Mouse (Mus musculus): ENCODE measurements around the gene Ylpm1. TPM values are rescaled to one million over a fixed set of nuclear protein-coding genes. Genes with fewer than 3 reads are reported as not detected.

Gene Ylpm1
- polyA plus RNA-seq, 1 experiment from 2014 or later, result 46.1 TPM

GRCm38 (mm10) chr12:85051218-85051617 lies 55.1 kb downstream of the Ylpm1 start:
- no peaks in the 10 kb centered on the region for H3K9me3 ChIP-seq (ENCODE audit: control insufficient read depth, low read length)
- WGBS, result 31% methylated on average over 6 of the region's 6 CpGs
- no peak for DNase-seq (ENCODE audit: low spot score)
- no peak overlapping the region for H3K27ac ChIP-seq (ENCODE audit: low read depth, low read length)
- H3K4me1 ChIP-seq (ENCODE audit: control insufficient read depth, insufficient read depth, low read length), result no peaks in the 10 kb centered on the region
- no peaks in the 10 kb centered on the region for H3K27me3 ChIP-seq (ENCODE audit: control insufficient read depth, insufficient read depth, low read length)
- H3K36me3 ChIP-seq (ENCODE audit: control insufficient read depth, insufficient read depth, low read length), result peaks cover 6% of the 10 kb centered on the region
- H3K9ac ChIP-seq (ENCODE audit: low read length), result no peak overlapping the region
- H3K4me2 ChIP-seq (ENCODE audit: low read depth), result no peak overlapping the region
- ATAC-seq (ENCODE audit: insufficient read depth, low FRiP score, low TSS enrichment), result no peak
- H3K4me3 ChIP-seq (ENCODE audit: low read depth, low read length), result no peak overlapping the region

- H3K4me2 ChIP-seq (ENCODE audit: low read depth), result no peak overlapping the region
- H3K27ac ChIP-seq (ENCODE audit: low read depth, low read length), result no peak overlapping the region
- H3K9ac ChIP-seq (ENCODE audit: low read length), result no peak overlapping the region
- no peaks in the 10 kb centered on the region for H3K27me3 ChIP-seq (ENCODE audit: control insufficient read depth, insufficient read depth, low read length)
- DNase-seq (ENCODE audit: low spot score) (no peak), ATAC-seq (ENCODE audit: insufficient read depth, low FRiP score, low TSS enrichment) (no peak)
- H3K9me3 ChIP-seq (ENCODE audit: control insufficient read depth, low read length), result no peaks in the 10 kb centered on the region
- H3K4me3 ChIP-seq (ENCODE audit: low read depth, low read length), result no peak overlapping the region
- H3K4me1 ChIP-seq (ENCODE audit: control insufficient read depth, insufficient read depth, low read length), result no peaks in the 10 kb centered on the region
- peaks cover 4% of the 10 kb centered on the region for H3K36me3 ChIP-seq (ENCODE audit: control insufficient read depth, insufficient read depth, low read length)
Observed at GRCm38 (mm10) chr12:85071043-85071442, 74.9 kb downstream of the Ylpm1 start.

- no peak for DNase-seq (ENCODE audit: low spot score)
- Histone ChIP-seq H3K27ac (ENCODE audit: low read depth, low read length) (no peak overlapping the region), H3K9ac (ENCODE audit: low read length) (no peak overlapping the region), H3K27me3 (ENCODE audit: control insufficient read depth, insufficient read depth, low read length) (no peaks in the 10 kb centered on the region), H3K4me1 (ENCODE audit: control insufficient read depth, insufficient read depth, low read length) (no peaks in the 10 kb centered on the region), H3K36me3 (ENCODE audit: control insufficient read depth, insufficient read depth, low read length) (peaks cover 3% of the 10 kb centered on the region; the same call in 1 of the 2 replicates), H3K4me3 (ENCODE audit: low read depth, low read length) (no peak overlapping the region), H3K4me2 (ENCODE audit: low read depth) (no peak overlapping the region), H3K9me3 (ENCODE audit: control insufficient read depth, low read length) (no peaks in the 10 kb centered on the region)
- ATAC-seq (ENCODE audit: insufficient read depth, low FRiP score, low TSS enrichment), result no peak
- 92% methylated on average over 3 of the region's 3 CpGs for WGBS
Observed at GRCm38 (mm10) chr12:85077100-85077499, 81.0 kb downstream of the Ylpm1 start.

GRCm38 (mm10) chr12:85084257-85084656 lies 88.1 kb downstream of the Ylpm1 start:
- Histone ChIP-seq H3K4me1 (ENCODE audit: control insufficient read depth, insufficient read depth, low read length) (no peaks in the 10 kb centered on the region), H3K9me3 (ENCODE audit: control insufficient read depth, low read length) (no peaks in the 10 kb centered on the region), H3K4me2 (ENCODE audit: low read depth) (no peak overlapping the region), H3K4me3 (ENCODE audit: low read depth, low read length) (no peak overlapping the region), H3K27ac (ENCODE audit: low read depth, low read length) (no peak overlapping the region), H3K36me3 (ENCODE audit: control insufficient read depth, insufficient read depth, low read length) (peaks cover 2% of the 10 kb centered on the region; the same call in 1 of the 2 replicates), H3K27me3 (ENCODE audit: control insufficient read depth, insufficient read depth, low read length) (no peaks in the 10 kb centered on the region), H3K9ac (ENCODE audit: low read length) (no peak overlapping the region)
- no peak for DNase-seq (ENCODE audit: low spot score)
- ATAC-seq (ENCODE audit: insufficient read depth, low FRiP score, low TSS enrichment), result no peak
- 96% methylated on average over 2 of the region's 2 CpGs for WGBS

GRCm38 (mm10) chr12:85084941-85085340 lies 88.8 kb downstream of the Ylpm1 start:
- Histone ChIP-seq H3K4me2 (ENCODE audit: low read depth) (no peak overlapping the region), H3K27me3 (ENCODE audit: control insufficient read depth, insufficient read depth, low read length) (no peaks in the 10 kb centered on the region), H3K36me3 (ENCODE audit: control insufficient read depth, insufficient read depth, low read length) (peaks cover 2% of the 10 kb centered on the region; the same call in 1 of the 2 replicates), H3K9me3 (ENCODE audit: control insufficient read depth, low read length) (no peaks in the 10 kb centered on the region), H3K27ac (ENCODE audit: low read depth, low read length) (no peak overlapping the region), H3K9ac (ENCODE audit: low read length) (no peak overlapping the region), H3K4me3 (ENCODE audit: low read depth, low read length) (no peak overlapping the region), H3K4me1 (ENCODE audit: control insufficient read depth, insufficient read depth, low read length) (no peaks in the 10 kb centered on the region)
- DNase-seq (ENCODE audit: low spot score) (no peak), ATAC-seq (ENCODE audit: insufficient read depth, low FRiP score, low TSS enrichment) (no peak)
- WGBS, result 94% methylated on average over 4 of the region's 4 CpGs

- DNase-seq (ENCODE audit: low spot score) (no peak), ATAC-seq (ENCODE audit: insufficient read depth, low FRiP score, low TSS enrichment) (no peak)
- Histone ChIP-seq H3K4me3 (ENCODE audit: low read depth, low read length) (no peak overlapping the region), H3K9me3 (ENCODE audit: control insufficient read depth, low read length) (no peaks in the 10 kb centered on the region), H3K9ac (ENCODE audit: low read length) (no peak overlapping the region), H3K27me3 (ENCODE audit: control insufficient read depth, insufficient read depth, low read length) (no peaks in the 10 kb centered on the region), H3K27ac (ENCODE audit: low read depth, low read length) (no peak overlapping the region), H3K4me1 (ENCODE audit: control insufficient read depth, insufficient read depth, low read length) (no peaks in the 10 kb centered on the region), H3K36me3 (ENCODE audit: control insufficient read depth, insufficient read depth, low read length) (peaks cover 2% of the 10 kb centered on the region; the same call in 1 of the 2 replicates), H3K4me2 (ENCODE audit: low read depth) (no peak overlapping the region)
- 69% methylated on average over 12 of the region's 12 CpGs for WGBS
Observed at GRCm38 (mm10) chr12:85087845-85088244, 91.7 kb downstream of the Ylpm1 start.

GRCm38 (mm10) chr12:85091190-85091589 lies 95.1 kb downstream of the Ylpm1 start:
- DNase-seq (ENCODE audit: low spot score), result no peak
- Histone ChIP-seq H3K4me2 (ENCODE audit: low read depth) (no peak overlapping the region), H3K27me3 (ENCODE audit: control insufficient read depth, insufficient read depth, low read length) (no peaks in the 10 kb centered on the region), H3K9me3 (ENCODE audit: control insufficient read depth, low read length) (no peaks in the 10 kb centered on the region), H3K27ac (ENCODE audit: low read depth, low read length) (no peak overlapping the region), H3K4me3 (ENCODE audit: low read depth, low read length) (no peak overlapping the region), H3K4me1 (ENCODE audit: control insufficient read depth, insufficient read depth, low read length) (0 out of 2 replicates have a peak, but pooled peaks cover 3% of the 10 kb centered on the region), H3K36me3 (ENCODE audit: control insufficient read depth, insufficient read depth, low read length) (peaks cover 4% of the 10 kb centered on the region), H3K9ac (ENCODE audit: low read length) (no peak overlapping the region)
- WGBS, result 87% methylated on average over 3 of the region's 3 CpGs
- ATAC-seq (ENCODE audit: insufficient read depth, low FRiP score, low TSS enrichment), result no peak

GRCm38 (mm10) chr12:85092214-85092613 lies 96.1 kb downstream of the Ylpm1 start:
- DNase-seq (ENCODE audit: low spot score), result peak; percentile 64
- Histone ChIP-seq H3K27me3 (ENCODE audit: control insufficient read depth, insufficient read depth, low read length) (no peaks in the 10 kb centered on the region), H3K9me3 (ENCODE audit: control insufficient read depth, low read length) (no peaks in the 10 kb centered on the region), H3K27ac (ENCODE audit: low read depth, low read length) (no peak overlapping the region), H3K36me3 (ENCODE audit: control insufficient read depth, insufficient read depth, low read length) (peaks cover 4% of the 10 kb centered on the region; the same call in 1 of the 2 replicates), H3K4me2 (ENCODE audit: low read depth) (no peak overlapping the region), H3K4me1 (ENCODE audit: control insufficient read depth, insufficient read depth, low read length) (0 out of 2 replicates have a peak, but pooled peaks cover 3% of the 10 kb centered on the region), H3K9ac (ENCODE audit: low read length) (no peak overlapping the region), H3K4me3 (ENCODE audit: low read depth, low read length) (no peak overlapping the region)
- ATAC-seq (ENCODE audit: insufficient read depth, low FRiP score, low TSS enrichment), result no peak
- 8% methylated on average over 3 of the region's 3 CpGs for WGBS

GRCm38 (mm10) chr12:85094010-85094409 lies 97.9 kb downstream of the Ylpm1 start:
- no peaks in the 10 kb centered on the region for H3K9me3 ChIP-seq (ENCODE audit: control insufficient read depth, low read length)
- H3K4me1 ChIP-seq (ENCODE audit: control insufficient read depth, insufficient read depth, low read length), result 0 out of 2 replicates have a peak, but pooled peaks cover 3% of the 10 kb centered on the region
- no peak overlapping the region for H3K4me2 ChIP-seq (ENCODE audit: low read depth)
- no peak overlapping the region for H3K4me3 ChIP-seq (ENCODE audit: low read depth, low read length)
- H3K36me3 ChIP-seq (ENCODE audit: control insufficient read depth, insufficient read depth, low read length), result peaks cover 3% of the 10 kb centered on the region; the same call in 1 of the 2 replicates
- peak; percentile 35; the same call in 1 of the 2 replicates for ATAC-seq (ENCODE audit: insufficient read depth, low FRiP score, low TSS enrichment)
- DNase-seq (ENCODE audit: low spot score), result no peak
- H3K9ac ChIP-seq (ENCODE audit: low read length), result no peak overlapping the region
- WGBS, result 33% methylated on average over 14 of the region's 14 CpGs
- no peaks in the 10 kb centered on the region for H3K27me3 ChIP-seq (ENCODE audit: control insufficient read depth, insufficient read depth, low read length)
- H3K27ac ChIP-seq (ENCODE audit: low read depth, low read length), result peak overlapping the region; percentile 27; the same call in 1 of the 2 replicates

All from neural tube, embryonic 11.5 days (tissue).